Mouse (Mus musculus) lung, postnatal 0 days (tissue): ENCODE results near the gene Caskin2.

Experiments used
- CTCF ChIP-seq: IDR thresholded peaks from 2 replicates; pipeline ENCODE4 v1.5.1; 2016; ENCODE audit warnings: antibody characterized with exemption, mild to moderate bottlenecking
- EP300 ChIP-seq: IDR thresholded peaks from 2 replicates; pipeline ENCODE4 v1.6.1; 2016; ENCODE audit warnings: antibody characterized with exemption, mild to moderate bottlenecking, control low read depth

GRCm38 (mm10) chr11:115844240-115844639, 30.8 kb upstream of the Caskin2 start:
- no peak for TF ChIP-seq CTCF
- no peak for TF ChIP-seq EP300
